Mouse (Mus musculus): ENCODE results near the gene Lcat. TPM values are rescaled to one million over a fixed set of nuclear protein-coding genes. Genes with fewer than 3 reads are reported as not detected.

The Lcat gene
- polyA plus RNA-seq, 1 experiment from 2014 or later, result 0.85 TPM

DNA sequence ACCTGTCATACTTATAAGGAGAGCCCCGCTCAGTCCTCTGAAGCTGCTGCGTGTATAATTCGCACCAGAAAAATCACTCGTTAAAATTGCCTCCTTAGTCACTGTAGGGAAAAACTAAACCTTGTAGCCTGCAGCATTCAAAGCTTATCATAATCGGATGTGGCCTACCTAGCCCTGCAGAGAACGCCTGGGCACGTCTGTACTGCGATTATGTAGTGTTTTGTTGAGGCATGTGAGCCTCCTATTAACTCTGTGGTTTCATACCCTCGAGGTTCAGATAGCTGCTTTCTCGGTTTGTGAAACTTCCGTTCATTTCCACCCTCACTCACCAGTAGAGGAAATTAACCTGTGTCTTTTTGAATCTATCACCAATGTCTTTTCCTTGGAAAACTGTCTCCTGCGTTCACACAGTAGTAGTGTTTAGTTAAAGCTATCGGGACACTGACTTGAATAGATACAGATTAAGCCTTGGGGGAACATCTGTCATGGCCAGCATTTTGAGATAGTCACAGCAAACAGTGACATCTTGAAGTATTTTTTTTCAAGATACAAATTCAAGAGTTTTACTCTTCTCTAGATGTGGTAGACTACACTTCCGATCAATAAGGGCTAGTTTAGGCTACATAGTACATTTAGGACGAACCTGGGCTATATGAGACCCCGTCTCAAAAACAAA lies 42.1 kb downstream of the Lcat start:
- peak overlapping the region; percentile 93 for H3K4me2 ChIP-seq (replicated peaks)
- H3K27me3 ChIP-seq (replicated peaks), result no peaks in the 10 kb centered on the region
- no peak for ATAC-seq (ENCODE audit: low FRiP score, low read depth)
- peak overlapping the region; percentile 96 for H3K4me3 ChIP-seq
- H3K4me1 ChIP-seq, result peaks cover 7% of the 10 kb centered on the region
- no peaks in the 10 kb centered on the region for H3K9me3 ChIP-seq
- H3K9ac ChIP-seq, result peak overlapping the region; percentile 96
- 40% methylated on average over 16 of the region's 16 CpGs for WGBS
- peak overlapping the region; percentile 64; the same call in 1 of the 2 replicates for H3K27ac ChIP-seq
- no peaks in the 10 kb centered on the region for H3K36me3 ChIP-seq

DNA sequence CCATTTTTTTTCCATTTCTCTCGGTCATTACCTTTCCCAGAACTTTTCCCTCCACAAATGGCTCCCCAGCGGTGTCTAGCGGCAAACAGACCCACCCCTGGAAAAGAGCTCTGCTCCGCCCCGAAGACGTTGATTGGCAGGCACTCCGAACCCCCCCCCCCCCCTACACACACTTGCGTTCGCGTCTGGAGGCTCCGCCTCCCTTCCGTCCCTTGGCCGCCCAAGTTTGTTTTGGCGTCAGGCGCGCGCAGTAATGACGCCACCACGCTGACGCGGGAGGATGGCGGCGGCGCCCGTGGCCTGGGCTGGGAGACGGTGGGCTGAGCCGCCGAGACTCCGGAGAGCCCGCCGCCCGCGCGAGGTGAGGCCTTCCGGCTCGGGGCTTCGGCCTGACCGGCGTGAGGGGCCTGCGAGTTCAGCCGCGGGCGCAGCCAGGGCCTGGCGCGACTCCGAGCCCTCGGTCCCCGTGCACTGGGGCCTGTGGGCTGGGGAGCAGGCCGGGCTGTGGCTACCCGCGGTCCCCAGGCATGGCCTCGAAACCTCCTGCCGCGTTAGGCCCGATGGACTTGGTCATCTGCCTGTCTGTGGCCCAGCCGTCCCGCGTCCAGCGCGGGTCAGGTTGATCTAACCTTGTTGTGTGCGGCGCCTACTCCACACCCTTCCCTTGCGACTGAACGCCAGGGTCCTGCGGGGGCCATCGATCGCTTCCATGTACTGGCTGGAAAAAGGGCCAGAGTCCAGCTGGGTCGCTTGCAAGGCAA lies 42.8 kb downstream of the Lcat start, which contains the start of gene Pskh1:
TSS of gene Pskh1 (plus strand) at position 262 of the 761 bp plus-strand sequence.
- Histone ChIP-seq H3K4me1 (peaks cover 7% of the 10 kb centered on the region), H3K9ac (peak within 1 kb of the TSS; percentile 96), H3K27ac (peak within 1 kb of the TSS; percentile 64; the same call in 1 of the 2 replicates), H3K4me3 (peak within 1 kb of the TSS; percentile 96), H3K27me3 (replicated peaks) (no peaks in the 10 kb centered on the region), H3K36me3 (no peaks in the 10 kb centered on the region), H3K4me2 (replicated peaks) (peak within 1 kb of the TSS; percentile 93), H3K9me3 (no peaks in the 10 kb centered on the region)
- ATAC-seq (ENCODE audit: low FRiP score, low read depth), result peak; percentile 97
- under 1% methylated on average over 68 of the region's 68 CpGs for WGBS

DNA sequence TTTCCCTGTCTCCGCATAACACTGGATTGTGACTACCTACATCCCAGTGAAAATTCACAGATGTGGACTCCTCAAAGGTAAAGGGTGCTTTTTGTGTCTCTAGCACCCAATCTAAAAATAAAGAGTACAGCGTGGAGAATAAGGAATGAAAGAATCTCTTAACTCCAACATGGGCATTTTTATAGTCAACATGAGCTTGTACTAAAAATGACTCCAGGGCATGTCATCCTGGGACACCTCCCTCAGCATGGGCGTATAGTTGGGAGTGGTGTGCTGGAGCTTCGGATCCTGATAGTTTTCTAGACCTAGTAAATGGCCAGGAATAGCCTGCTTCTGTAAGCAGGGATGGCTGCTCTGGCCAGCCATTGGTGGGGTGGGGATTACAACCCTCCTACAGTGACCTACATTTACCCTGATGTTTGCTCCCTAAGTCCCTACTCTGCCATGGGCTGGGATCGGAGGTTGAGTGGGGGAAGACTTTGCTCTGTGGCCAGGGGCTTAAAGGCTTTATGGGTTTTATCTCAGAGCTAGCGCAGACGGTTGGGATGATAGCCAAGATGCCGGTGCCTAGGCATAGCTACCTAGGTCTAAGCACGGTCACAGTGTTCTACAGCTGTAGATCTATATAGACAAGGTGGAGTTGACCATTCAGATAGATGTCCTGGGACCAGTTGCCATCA lies 45.2 kb downstream of the Lcat start:
- 85% methylated on average over 9 of the region's 9 CpGs for WGBS

DNA sequence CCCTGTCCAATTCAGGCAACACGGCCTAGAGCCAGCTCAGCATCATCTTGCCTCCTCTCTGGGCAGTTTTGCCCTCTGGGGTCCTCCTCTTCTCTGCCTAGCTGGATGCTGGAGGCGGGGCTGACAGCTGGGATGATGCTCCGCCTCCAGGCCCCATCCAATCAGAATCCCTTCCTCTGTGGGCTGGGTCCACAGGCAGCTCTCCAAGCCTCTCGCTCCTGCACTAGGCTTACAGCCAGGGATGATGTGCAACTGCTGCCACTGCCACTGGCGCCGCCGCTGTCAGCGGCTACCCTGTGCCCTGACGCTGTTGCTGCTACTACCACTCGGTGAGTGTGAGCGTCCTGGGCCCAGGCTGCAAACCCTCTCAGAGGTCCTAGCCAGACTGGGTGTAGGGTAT lies 49.8 kb downstream of the Lcat start, which contains the start of gene Nrn1l:
TSS of gene Nrn1l (plus strand) at position 229 of the 400 bp plus-strand sequence.
- peak; percentile 92 for ATAC-seq (ENCODE audit: low FRiP score, low read depth)
- Histone ChIP-seq H3K27ac (no peak within 1 kb of the TSS), H3K9me3 (no peaks in the 10 kb centered on the region), H3K27me3 (replicated peaks) (no peaks in the 10 kb centered on the region), H3K4me1 (peaks cover 7% of the 10 kb centered on the region), H3K36me3 (peaks cover 55% of the 10 kb centered on the region), H3K4me3 (0 out of 2 replicates have a peak within 1 kb of the TSS, but pooled peaks have one; percentile 11), H3K9ac (peak within 1 kb of the TSS; percentile 22; the same call in 1 of the 2 replicates), H3K4me2 (replicated peaks) (peak within 1 kb of the TSS; percentile 50)
- 8% methylated on average over 11 of the region's 11 CpGs for WGBS

More for the DNA sequence above, 45.2 kb downstream of the Lcat start:
- no peak overlapping the region for H3K27ac ChIP-seq
- H3K4me1 ChIP-seq, result peaks cover 14% of the 10 kb centered on the region
- H3K9ac ChIP-seq, result no peak overlapping the region
- H3K36me3 ChIP-seq, result peaks cover 10% of the 10 kb centered on the region; the same call in 1 of the 2 replicates
- H3K27me3 ChIP-seq (replicated peaks), result no peaks in the 10 kb centered on the region
- H3K4me3 ChIP-seq, result no peak overlapping the region
- ATAC-seq (ENCODE audit: low FRiP score, low read depth), result no peak
- no peaks in the 10 kb centered on the region for H3K9me3 ChIP-seq
- no peak overlapping the region for H3K4me2 ChIP-seq (replicated peaks)

- ATAC-seq (ENCODE audit: low FRiP score, low read depth), result no peak
- no peak overlapping the region for H3K4me3 ChIP-seq
- peaks cover 7% of the 10 kb centered on the region for H3K4me1 ChIP-seq
- H3K9me3 ChIP-seq, result no peaks in the 10 kb centered on the region
- 89% methylated on average over 6 of the region's 6 CpGs for WGBS
- no peak overlapping the region for H3K27ac ChIP-seq
- no peak overlapping the region for H3K9ac ChIP-seq
- no peak overlapping the region for H3K4me2 ChIP-seq (replicated peaks)
- H3K27me3 ChIP-seq (replicated peaks), result no peaks in the 10 kb centered on the region
- H3K36me3 ChIP-seq, result peaks cover 64% of the 10 kb centered on the region
Observed at GRCm38 (mm10) chr8:105892432-105892831, 50.8 kb downstream of the Lcat start.

- Histone ChIP-seq H3K36me3 (peaks cover 80% of the 10 kb centered on the region), H3K9me3 (no peaks in the 10 kb centered on the region), H3K27ac (no peak overlapping the region), H3K4me1 (peaks cover 7% of the 10 kb centered on the region), H3K4me2 (replicated peaks) (no peak overlapping the region), H3K9ac (no peak overlapping the region), H3K27me3 (replicated peaks) (no peaks in the 10 kb centered on the region), H3K4me3 (no peak overlapping the region)
- 75% methylated on average over 6 of the region's 6 CpGs for WGBS
- ATAC-seq (ENCODE audit: low FRiP score, low read depth), result no peak
Observed at GRCm38 (mm10) chr8:105890870-105891269, 52.3 kb downstream of the Lcat start.

GRCm38 (mm10) chr8:105889756-105890465 lies 53.3 kb downstream of the Lcat start:
- H3K4me1 ChIP-seq, result peaks cover 7% of the 10 kb centered on the region
- H3K9me3 ChIP-seq, result no peaks in the 10 kb centered on the region
- no peak overlapping the region for H3K4me2 ChIP-seq (replicated peaks)
- no peak overlapping the region for H3K4me3 ChIP-seq
- H3K36me3 ChIP-seq, result peaks cover 87% of the 10 kb centered on the region
- no peak overlapping the region for H3K27ac ChIP-seq
- no peaks in the 10 kb centered on the region for H3K27me3 ChIP-seq (replicated peaks)
- no peak overlapping the region for H3K9ac ChIP-seq
- no peak for ATAC-seq (ENCODE audit: low FRiP score, low read depth)
- WGBS, result 94% methylated on average over 12 of the region's 12 CpGs

Small RNA genes within 50 kb of the gene (microRNA-seq; reads per million reads assigned to microRNA genes)
- not detected for gene Mir7074

Other genes starting within 250 kb of the Lcat start
- gene Acd, start 242.3 kb downstream of the Lcat start, polyA plus RNA-seq (2016; fragmentation: Nextera tagmentation; extraction: Ambion mirVana), result 84.1 and 90.7 TPM in 2 replicates
- 31.9 and 38.5 TPM in 2 replicates for gene Pard6a, start 242.2 kb downstream of the Lcat start, polyA plus RNA-seq (2016; fragmentation: Nextera tagmentation; extraction: Ambion mirVana)
- not detected in 2 replicates for gene 4933405L10Rik, start 235.7 kb downstream of the Lcat start, polyA plus RNA-seq (2016; fragmentation: Nextera tagmentation; extraction: Ambion mirVana)
- gene Enkd1, start 235.2 kb downstream of the Lcat start, polyA plus RNA-seq (2016; fragmentation: Nextera tagmentation; extraction: Ambion mirVana), result 19.4 and 20.3 TPM in 2 replicates
- gene Gfod2, start 184.7 kb downstream of the Lcat start, polyA plus RNA-seq (2016; fragmentation: Nextera tagmentation; extraction: Ambion mirVana), result 63.1 and 64.6 TPM in 2 replicates
- 14.6 and 15.2 TPM in 2 replicates for gene Ranbp10, start 116.0 kb downstream of the Lcat start, polyA plus RNA-seq (2016; fragmentation: Nextera tagmentation; extraction: Ambion mirVana)
- 0.24 and 0.27 TPM in 2 replicates for gene Tsnaxip1, start 115.7 kb downstream of the Lcat start, polyA plus RNA-seq (2016; fragmentation: Nextera tagmentation; extraction: Ambion mirVana)
- gene Cenpt, start 90.1 kb downstream of the Lcat start, polyA plus RNA-seq (2016; fragmentation: Nextera tagmentation; extraction: Ambion mirVana), result 58.6 and 61.8 TPM in 2 replicates
- gene Thap11, start 88.2 kb downstream of the Lcat start, polyA plus RNA-seq (2016; fragmentation: Nextera tagmentation; extraction: Ambion mirVana), result 73.0 and 77.7 TPM in 2 replicates
- gene Nutf2, start 82.8 kb downstream of the Lcat start, polyA plus RNA-seq (2016; fragmentation: Nextera tagmentation; extraction: Ambion mirVana), result 238 and 249 TPM in 2 replicates
- gene Edc4, start 62.5 kb downstream of the Lcat start, polyA plus RNA-seq (2016; fragmentation: Nextera tagmentation; extraction: Ambion mirVana), result 62.0 and 63.1 TPM in 2 replicates
- 0.73 TPM in 1 of 2 replicates, not detected in the other for gene Nrn1l, start 49.8 kb downstream of the Lcat start, polyA plus RNA-seq (2016; fragmentation: Nextera tagmentation; extraction: Ambion mirVana)
- gene Pskh1, start 42.9 kb downstream of the Lcat start, polyA plus RNA-seq (2016; fragmentation: Nextera tagmentation; extraction: Ambion mirVana), result 20.0 and 20.8 TPM in 2 replicates
- 2.3 and 2.4 TPM in 2 replicates for gene Ctrl, start 9.5 kb downstream of the Lcat start, polyA plus RNA-seq (2016; fragmentation: Nextera tagmentation; extraction: Ambion mirVana)
- gene Psmb10, start 4.9 kb downstream of the Lcat start, polyA plus RNA-seq (2016; fragmentation: Nextera tagmentation; extraction: Ambion mirVana), result 27.9 and 30.7 TPM in 2 replicates
- 11.8 and 13.9 TPM in 2 replicates for gene Slc12a4, start 22.7 kb upstream of the Lcat start, polyA plus RNA-seq (2016; fragmentation: Nextera tagmentation; extraction: Ambion mirVana)
- gene Dpep3, start 36.0 kb upstream of the Lcat start, polyA plus RNA-seq (2016; fragmentation: Nextera tagmentation; extraction: Ambion mirVana), result not detected in 2 replicates
- gene Dus2, start 48.0 kb upstream of the Lcat start, polyA plus RNA-seq (2016; fragmentation: Nextera tagmentation; extraction: Ambion mirVana), result 17.9 and 19.6 TPM in 2 replicates
- gene Dpep2nb, start 62.6 kb upstream of the Lcat start, polyA plus RNA-seq (2016; fragmentation: Nextera tagmentation; extraction: Ambion mirVana), result not detected in 2 replicates
- gene Ddx28, start 68.5 kb upstream of the Lcat start, polyA plus RNA-seq (2016; fragmentation: Nextera tagmentation; extraction: Ambion mirVana), result 19.7 and 20.9 TPM in 2 replicates
- gene Nfatc3, start 115.5 kb upstream of the Lcat start, polyA plus RNA-seq (2016; fragmentation: Nextera tagmentation; extraction: Ambion mirVana), result 4.4 and 5.6 TPM in 2 replicates
- 1.1 and 1.6 TPM in 2 replicates for gene Esrp2, start 193.6 kb upstream of the Lcat start, polyA plus RNA-seq (2016; fragmentation: Nextera tagmentation; extraction: Ambion mirVana)
- gene Pla2g15, start 207.0 kb upstream of the Lcat start, polyA plus RNA-seq (2016; fragmentation: Nextera tagmentation; extraction: Ambion mirVana), result 17.6 and 18.4 TPM in 2 replicates
- gene Slc7a6, start 225.5 kb upstream of the Lcat start, polyA plus RNA-seq (2016; fragmentation: Nextera tagmentation; extraction: Ambion mirVana), result 71.2 and 73.9 TPM in 2 replicates